Mouse (Mus musculus) mesoderm, embryonic 11.5 days (tissue): ENCODE results near the gene Lmx1a.

Experiments used
- DNase-seq: peaks from one replicate; pipeline ENCODE4 v3.0.0-alpha.2; 2012; ENCODE audit warnings: low read depth, low spot score

Gene Lmx1a

DNA sequence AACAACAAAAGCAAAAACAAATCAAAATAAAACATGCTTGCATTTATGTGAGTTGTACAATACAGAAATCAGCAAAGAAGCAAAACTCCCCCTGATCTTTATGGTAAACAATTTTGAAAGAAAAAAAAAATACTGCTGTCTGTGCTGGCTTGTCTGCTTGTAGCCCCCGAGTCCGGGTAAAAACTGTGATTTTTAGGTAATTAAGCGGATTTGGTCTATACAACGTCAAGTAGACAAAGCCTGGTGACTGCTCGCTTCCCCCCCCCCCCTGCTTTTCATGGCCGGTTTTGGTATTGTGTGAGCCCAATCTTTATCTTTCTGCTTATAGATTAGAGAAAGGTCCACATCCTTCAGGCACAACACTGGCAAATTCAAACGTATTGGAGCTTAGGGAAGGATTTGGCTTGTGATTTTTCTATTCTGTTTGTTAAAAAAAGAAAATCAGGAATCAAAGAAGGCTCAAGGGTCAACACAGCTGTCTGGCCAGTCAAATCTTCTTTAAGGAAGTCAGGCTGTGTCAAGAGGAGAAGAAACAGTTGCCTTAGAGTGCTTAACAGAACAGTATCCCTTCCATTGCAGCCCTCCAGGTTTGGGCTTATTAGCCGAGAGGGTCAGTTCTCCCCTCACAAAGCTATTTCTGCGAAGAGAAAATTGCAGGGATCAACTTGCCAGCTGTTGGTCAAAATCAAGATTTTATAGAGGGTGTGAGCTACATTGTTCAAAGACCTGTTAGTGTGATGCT is 4.6 kb downstream of the Lmx1a start:
- peak; percentile 21 for DNase-seq

DNA sequence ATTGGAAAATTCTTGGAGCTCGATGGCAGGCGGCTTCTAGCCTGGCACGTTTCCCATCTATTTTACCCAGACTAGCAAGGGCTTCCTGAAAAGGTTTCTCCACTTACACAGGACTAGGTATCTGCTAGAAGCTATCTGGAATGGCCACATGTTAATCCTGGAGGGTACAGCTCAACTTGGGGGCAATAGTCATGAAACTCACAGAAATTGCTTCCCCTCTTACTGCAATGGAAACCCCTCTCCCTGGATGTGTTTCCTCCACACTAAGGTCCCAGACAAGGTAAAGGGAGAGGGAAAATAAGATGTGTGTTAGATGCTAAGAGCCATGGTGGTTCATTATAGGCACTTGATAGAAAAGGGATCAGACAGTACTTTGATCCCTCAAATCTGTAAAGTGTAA is 5.7 kb downstream of the Lmx1a start:
- no peak for DNase-seq

DNA sequence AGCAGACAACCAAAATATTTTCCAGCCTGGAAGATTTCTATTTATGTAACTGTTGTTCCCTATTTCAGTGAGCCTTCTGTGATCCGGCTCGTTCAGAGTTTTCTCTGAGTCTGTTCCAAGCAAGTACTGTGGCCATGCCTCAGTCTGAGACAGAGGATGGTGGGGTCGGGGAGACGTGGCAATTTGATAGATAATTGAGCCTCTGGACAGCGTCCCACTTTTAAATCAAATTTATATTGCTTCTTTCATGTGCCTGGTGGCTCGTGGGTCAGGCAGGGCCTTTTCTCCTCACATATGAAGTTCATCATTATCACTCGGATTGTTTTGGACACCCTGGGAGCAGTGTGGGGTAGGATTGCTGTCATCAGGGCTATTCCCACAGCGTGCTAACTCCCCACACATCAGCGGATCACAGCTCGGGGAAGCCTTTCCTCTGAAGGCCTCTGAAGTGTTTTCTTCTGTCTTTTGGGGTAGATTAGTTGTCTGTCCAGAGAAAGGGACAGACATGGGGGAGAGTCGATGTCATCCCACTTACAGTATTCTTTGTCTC is 6.9 kb downstream of the Lmx1a start:
- DNase-seq, result no peak

GRCm38 (mm10) chr1:167699706-167700105 is 10.7 kb downstream of the Lmx1a start:
- no peak for DNase-seq

DNA sequence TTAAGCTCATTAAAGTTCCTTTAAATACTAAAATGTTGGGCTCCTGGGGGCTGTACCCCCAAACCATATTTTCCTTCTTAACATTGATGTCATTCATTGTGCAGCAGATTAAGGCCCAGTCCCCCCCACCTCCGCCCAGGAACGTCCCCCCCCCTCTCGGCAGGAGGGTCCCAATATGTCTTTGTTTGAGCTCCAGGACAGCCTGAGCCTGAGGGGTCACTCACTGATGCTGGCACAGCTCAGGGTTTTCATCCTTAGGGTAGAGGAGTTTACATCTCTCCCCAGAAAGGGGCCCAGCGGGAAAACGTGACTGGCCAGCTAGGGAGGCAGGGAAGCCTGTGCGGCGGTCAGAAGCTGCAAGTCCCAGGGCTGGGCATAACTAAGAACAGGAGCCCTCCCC is 11.2 kb downstream of the Lmx1a start:
- no peak for DNase-seq

DNA sequence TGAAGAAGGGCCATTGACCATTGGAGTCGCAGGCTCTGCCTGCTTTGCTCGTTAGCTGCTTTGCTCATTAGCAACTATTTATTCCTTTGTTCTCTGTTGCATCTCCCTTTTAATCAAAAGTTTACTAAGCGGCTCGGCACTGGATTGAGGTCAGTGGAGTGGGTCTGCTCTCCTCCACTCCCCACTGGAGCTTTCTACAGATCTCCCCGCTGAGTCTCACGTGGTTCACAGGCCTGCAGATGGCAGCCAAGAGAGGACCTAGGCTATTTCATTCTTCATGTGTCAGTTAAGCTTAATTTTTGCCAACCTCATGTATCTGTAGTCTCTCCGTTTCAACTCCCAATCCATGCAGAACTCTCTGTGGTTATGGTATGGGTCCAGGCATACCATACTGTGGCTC is 16.5 kb downstream of the Lmx1a start:
- DNase-seq, result no peak

DNA sequence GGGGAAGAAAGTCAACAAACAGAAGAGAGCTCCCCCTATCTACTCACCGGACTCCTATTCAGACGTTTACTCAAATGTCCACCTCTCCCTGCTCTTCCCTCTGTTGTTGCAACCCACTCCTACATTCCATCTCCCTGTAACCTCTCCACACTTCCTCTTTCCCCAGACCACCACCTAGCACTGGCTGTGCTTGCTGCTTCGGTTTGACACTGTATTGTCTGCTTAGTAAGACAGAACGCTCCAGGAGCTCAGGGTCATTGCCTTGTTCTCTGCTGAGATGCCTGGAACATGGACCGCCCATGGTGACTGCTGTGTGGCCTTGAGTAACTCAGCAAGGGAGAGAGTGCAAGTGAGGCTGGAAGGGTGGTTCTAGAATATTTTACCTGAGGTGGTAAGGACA is 19.7 kb downstream of the Lmx1a start:
- no peak for DNase-seq

- DNase-seq, result no peak
Measured at GRCm38 (mm10) chr1:167715730-167716341, 26.8 kb downstream of the Lmx1a start.

- peak; percentile 78 for DNase-seq
Measured at GRCm38 (mm10) chr1:167734471-167734870, 45.4 kb downstream of the Lmx1a start.

- no peak for DNase-seq
Measured at GRCm38 (mm10) chr1:167736793-167737192, 47.8 kb downstream of the Lmx1a start.

DNA sequence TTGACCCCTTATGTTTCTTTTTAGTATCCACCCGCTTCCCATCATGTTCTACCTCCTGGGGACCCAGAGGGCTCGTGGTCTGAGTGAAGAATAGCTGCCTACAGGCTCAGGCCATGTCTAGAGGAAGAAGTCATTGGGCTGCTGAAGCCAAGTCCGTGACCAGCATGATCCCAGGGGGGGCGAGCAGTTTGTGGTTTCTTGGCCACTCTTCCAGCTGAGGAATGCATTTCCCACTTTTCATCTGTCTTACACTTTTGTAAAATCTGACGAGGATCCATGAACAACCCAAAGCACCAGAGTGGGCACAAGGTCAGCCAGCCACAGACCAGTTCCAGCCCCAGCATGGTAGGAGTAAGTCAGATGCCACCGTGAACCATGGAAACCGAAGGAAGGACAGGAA is 50.2 kb downstream of the Lmx1a start:
- no peak for DNase-seq

DNA sequence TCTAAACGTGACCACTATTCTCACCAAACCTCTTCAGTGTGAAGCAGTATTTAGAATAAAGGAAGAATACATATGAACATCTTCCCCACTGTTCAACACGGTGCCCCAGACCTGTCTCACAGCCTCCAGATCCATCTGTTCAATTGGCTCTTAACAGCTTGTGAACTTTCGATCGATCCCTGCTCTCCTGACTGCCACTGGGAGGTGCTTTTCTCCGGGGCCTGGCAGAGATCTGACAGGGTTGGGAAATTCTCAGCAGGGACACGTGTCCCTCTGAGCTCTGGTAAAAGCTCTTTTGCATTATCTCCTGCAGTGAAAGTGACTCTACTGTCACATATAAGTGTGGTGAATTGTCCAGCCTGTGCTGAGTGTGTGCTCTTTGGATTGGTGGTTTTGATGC is 57.6 kb downstream of the Lmx1a start:
- no peak for DNase-seq

DNA sequence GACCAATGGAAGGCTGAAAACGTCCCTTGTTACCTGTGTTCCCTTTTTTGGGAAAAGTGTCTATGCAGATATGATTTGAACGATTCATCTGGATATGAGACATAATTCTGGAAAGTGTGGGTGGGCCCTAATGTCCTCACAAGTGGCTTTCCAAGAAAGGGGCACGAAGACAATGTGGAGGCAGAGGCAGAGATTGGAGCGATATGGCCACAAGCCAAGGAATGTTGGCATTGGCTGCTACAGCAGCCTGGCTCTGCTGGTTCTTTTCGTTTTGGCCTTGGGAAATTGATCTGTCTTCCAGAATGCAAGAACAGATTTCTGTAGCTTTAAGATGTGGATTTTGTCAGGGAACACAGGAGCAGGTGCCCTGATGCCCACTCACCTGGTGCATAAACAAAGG is 63.6 kb downstream of the Lmx1a start:
- no peak for DNase-seq

DNA sequence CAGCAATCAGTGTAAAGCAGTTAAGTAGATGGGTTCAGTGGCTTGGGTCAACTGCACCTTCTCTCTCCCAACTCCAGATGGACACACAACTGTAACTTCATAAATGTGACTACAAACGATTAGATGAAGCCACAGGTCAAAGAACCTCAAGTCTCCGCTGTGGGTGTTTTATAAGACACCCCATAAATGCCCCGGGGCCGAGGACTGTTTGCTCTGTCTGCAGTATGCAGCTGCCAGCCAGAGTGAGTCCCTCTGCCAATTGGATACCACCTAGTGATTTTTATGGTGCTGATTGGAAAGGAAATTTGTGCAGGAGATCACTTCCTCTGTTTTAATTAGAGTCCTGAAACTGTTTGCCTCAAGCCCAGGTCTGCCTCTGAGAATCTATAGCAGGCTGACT is 65.0 kb downstream of the Lmx1a start:
- no peak for DNase-seq

DNA sequence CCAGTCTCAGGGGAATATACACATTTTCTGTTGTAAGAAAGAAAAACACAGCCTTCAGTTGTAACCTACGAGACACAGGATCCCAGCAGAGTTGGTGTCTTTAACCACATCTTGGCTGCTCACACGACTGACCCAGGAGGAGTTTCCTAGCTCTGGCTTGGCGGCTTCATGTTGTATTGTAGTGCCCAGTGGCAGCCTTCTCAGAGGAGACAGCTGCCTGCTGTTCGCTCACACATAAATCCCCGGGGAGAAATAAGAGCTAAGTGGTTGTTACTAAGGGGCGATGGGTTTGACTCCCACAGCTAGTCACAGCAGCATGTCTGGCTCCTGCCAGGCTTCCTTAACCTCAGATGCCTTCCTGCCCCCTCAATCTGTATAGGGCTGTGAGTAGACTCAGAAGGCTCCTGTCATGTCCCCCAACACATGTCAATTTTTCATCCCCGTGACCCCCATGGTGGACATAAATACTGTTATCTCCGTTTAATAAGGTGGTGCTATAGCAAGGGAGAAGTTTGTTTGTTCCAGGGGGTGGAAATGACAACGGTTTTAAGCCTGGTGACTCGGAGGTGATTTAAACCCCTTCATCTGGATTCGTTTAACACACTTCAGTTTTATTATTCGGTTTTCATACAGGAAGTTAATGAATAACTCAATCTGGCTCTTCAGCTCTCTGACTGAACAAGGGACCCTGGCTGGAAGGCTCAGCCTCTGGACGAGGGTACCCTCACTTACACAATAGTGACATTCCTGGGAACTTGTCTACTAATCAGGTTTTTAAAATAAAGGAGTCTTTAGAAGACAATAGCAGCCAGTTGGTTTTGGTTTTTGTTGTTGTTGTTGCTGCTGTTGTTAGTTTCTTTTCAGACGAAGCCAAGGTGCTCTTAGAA is 65.8 kb downstream of the Lmx1a start:
- peak; percentile 71 for DNase-seq

DNA sequence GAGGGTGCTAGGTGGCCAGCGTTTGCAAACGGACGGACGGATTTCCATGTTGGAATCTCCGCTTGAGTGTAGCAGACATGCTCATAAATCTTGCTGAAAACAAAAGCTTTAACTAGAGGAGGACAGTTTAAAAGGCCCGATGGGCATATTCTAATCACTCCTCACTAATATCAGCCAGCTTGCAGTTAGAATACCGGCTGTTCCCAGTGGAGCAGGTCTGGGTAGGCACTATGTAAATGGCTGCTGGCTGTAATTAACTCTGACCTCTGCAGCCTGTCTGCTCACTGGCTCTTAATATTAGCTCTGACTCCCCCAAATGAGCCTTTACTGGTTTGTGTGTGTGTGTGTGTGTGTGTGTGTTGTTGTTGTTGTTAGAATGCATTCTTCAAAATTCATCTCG is 69.2 kb downstream of the Lmx1a start:
- no peak for DNase-seq

DNA sequence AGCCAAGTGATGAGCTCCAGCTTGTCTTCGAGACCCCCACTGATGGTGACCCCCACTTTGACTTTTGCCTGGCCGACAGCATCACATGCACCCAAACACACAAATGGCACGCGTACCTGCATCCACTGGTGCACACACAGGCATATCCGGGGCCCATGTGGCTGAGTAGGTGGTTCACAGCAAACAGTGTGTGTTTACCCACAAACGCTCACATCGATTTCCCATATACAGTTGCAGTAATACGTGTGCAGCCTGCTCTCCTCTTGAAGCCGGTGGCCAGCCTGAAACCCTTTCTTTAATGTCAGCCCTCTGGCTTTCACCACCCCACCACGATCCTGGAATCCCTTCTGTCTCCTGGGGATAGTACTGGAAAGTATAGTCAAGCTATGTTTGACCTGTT is 71.3 kb downstream of the Lmx1a start:
- DNase-seq, result no peak

DNA sequence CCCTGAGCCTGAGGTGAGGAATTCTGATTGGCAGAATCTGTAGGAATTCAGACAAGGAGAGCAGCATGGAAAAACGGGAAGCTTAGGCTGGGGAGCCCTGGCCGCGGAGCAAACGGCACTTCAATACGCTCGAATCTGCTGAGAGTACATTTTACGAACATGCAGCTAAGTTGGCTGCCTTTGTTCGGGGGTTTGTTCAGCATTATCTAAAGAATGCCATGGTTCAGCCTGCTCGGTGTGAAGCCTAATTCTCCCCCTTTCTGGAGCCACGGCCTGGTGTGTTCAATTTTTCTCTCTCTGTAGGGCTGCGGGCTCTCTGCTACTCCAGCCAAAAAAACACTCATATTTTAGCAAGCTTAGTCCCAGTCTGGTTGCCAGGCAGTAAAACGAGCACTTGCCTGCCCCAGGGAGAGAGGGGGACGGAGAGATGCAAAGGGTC is 72.8 kb downstream of the Lmx1a start:
- DNase-seq, result peak; percentile 36

DNA sequence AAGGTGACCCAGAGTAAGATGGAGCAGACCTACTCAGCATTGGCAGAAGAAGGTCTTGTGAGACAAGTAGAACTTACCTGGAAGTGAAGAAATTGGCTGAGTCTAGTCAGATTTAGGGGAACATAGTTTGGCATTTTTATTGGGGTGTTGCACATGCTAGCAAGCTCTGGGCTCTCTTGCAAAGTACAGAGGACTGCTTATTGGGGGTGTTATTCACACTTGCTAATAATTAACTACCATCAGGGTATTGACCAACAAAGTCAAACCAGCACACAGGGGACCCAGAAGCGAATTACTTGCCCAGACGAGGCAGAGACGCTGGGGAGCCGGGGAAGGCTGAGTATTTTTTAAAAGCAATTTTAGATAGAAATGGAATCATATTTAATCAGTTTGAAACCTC is 77.6 kb downstream of the Lmx1a start:
- DNase-seq, result no peak

DNA sequence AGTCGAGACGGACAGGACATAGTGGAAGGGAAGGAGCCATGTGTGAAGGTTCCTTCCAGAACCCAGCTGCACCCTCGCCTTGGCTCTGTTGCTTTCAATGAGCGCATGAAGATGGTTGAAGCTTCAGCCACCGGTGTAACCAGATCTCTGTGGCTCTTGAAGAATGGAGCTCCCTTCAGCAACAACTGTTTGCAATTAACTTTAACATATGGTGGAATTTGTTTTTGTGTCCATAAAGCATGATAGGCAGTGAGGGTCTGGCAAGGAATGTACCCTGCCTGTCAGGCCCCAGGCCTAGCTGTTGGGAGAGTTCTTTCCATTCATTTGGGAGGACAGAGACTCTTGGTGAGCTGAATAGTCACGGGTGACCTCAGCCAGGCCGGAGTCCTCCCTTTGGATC is 81.4 kb downstream of the Lmx1a start:
- peak; percentile 16 for DNase-seq

GRCm38 (mm10) chr1:167779766-167780488 is 90.9 kb downstream of the Lmx1a start:
- DNase-seq, result no peak
